Mouse (Mus musculus): Measurements from ENCODE around the gene Morc3.

The Morc3 gene

GRCm38 (mm10) chr16:93877612-93878380 lies 45.9 kb downstream of the Morc3 start:
- in situ Hi-C loops (cut with MboI) = no loop called here

GRCm38 (mm10) chr16:93883423-93884085 lies 51.6 kb downstream of the Morc3 start, which contains the start of gene Chaf1b:
Chaf1b (plus strand) TSS chr16:93883901.
- in situ Hi-C loops (cut with MboI) = loop anchor here (10.0 kb wide), 1 partner anchor 49 kb away; the partner anchor contains the start of gene Morc3

- in situ Hi-C loops (cut with MboI) = loop anchor here (10.0 kb wide), 1 partner anchor 49 kb away; the partner anchor contains the start of gene Morc3
Measured at GRCm38 (mm10) chr16:93884086-93884721, 52.3 kb downstream of the Morc3 start.

- in situ Hi-C loops (cut with MboI) = loop anchor here (10.0 kb wide), 1 partner anchor 50 kb away; the partner anchor contains the start of gene Morc3
Measured at GRCm38 (mm10) chr16:93884722-93885113, 52.8 kb downstream of the Morc3 start.

GRCm38 (mm10) chr16:93888481-93888880 lies 56.6 kb downstream of the Morc3 start:
- in situ Hi-C loops (cut with MboI) = loop anchor here (10.0 kb wide), 1 partner anchor 54 kb away; the partner anchor contains the start of gene Morc3

- in situ Hi-C loops (cut with MboI) = no loop called here
Measured at GRCm38 (mm10) chr16:93890948-93891604, 59.2 kb downstream of the Morc3 start.

GRCm38 (mm10) chr16:93893285-93893684 lies 61.4 kb downstream of the Morc3 start:
- in situ Hi-C loops (cut with MboI) = no loop called here

- in situ Hi-C loops (cut with MboI) = no loop called here
Measured at GRCm38 (mm10) chr16:93903027-93903426, 71.1 kb downstream of the Morc3 start.

- in situ Hi-C loops (cut with MboI) = no loop called here
Measured at GRCm38 (mm10) chr16:93906156-93907014, 74.5 kb downstream of the Morc3 start.

- in situ Hi-C loops (cut with MboI) = no loop called here
Measured at GRCm38 (mm10) chr16:93907761-93908160, 75.8 kb downstream of the Morc3 start.

- in situ Hi-C loops (cut with MboI) = no loop called here
Measured at GRCm38 (mm10) chr16:93908196-93908595, 76.3 kb downstream of the Morc3 start.

- in situ Hi-C loops (cut with MboI) = no loop called here
Measured at GRCm38 (mm10) chr16:93909936-93910335, 78.0 kb downstream of the Morc3 start.

- in situ Hi-C loops (cut with MboI) = no loop called here
Measured at GRCm38 (mm10) chr16:93910735-93911665, 79.1 kb downstream of the Morc3 start.

GRCm38 (mm10) chr16:93912158-93912557 lies 80.2 kb downstream of the Morc3 start:
- in situ Hi-C loops (cut with MboI) = no loop called here

GRCm38 (mm10) chr16:93912808-93913207 lies 80.9 kb downstream of the Morc3 start:
- in situ Hi-C loops (cut with MboI) = no loop called here

GRCm38 (mm10) chr16:93913881-93914576 lies 82.1 kb downstream of the Morc3 start:
- in situ Hi-C loops (cut with MboI) = no loop called here

- in situ Hi-C loops (cut with MboI) = no loop called here
Measured at GRCm38 (mm10) chr16:93915338-93915849, 83.5 kb downstream of the Morc3 start.

GRCm38 (mm10) chr16:93917712-93918678 lies 86.1 kb downstream of the Morc3 start:
- in situ Hi-C loops (cut with MboI) = no loop called here

Measured in mature B cell (primary cell).